Mouse (Mus musculus) adrenal gland, adult 8-10 months (tissue): Measurements from ENCODE around the gene Nmb. TPM values are rescaled to one million over a fixed set of nuclear protein-coding genes. Genes with fewer than 3 reads are reported as not detected.

ENCODE experiments used
- DNase-seq: peaks from one replicate; pipeline ENCODE4 v3.0.0; 2022
- total RNA-seq, 4 experiments: library from RNA; stranded (reverse); gene quantifications; 2 replicates each; pipeline ENCODE4 v1.2.4; 2022

The Nmb gene
- total RNA-seq, 4 experiments from 2014 or later = 2.7 to 6.5 (median 3.4) TPM

DNA sequence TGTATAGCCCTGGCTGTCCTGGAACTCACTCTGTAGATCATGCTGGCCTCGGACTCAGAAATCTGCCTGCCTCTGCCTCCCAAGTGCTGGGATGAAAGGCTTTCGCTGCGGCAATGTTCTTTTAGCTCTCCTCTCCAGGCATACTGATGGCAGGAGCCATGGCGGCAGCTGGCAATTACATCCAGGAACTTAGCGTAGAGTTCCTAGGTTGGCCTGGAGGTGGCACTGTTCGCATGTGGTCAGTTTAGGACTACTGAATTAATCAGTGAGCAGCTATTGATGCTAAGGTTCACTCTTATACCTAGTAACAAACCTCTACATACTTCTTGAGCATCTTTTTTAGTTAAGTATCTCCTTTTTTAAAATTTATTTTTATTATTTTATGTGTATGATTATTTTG lies 47.7 kb downstream of the Nmb start:
- peak; percentile 59 for DNase-seq

DNA sequence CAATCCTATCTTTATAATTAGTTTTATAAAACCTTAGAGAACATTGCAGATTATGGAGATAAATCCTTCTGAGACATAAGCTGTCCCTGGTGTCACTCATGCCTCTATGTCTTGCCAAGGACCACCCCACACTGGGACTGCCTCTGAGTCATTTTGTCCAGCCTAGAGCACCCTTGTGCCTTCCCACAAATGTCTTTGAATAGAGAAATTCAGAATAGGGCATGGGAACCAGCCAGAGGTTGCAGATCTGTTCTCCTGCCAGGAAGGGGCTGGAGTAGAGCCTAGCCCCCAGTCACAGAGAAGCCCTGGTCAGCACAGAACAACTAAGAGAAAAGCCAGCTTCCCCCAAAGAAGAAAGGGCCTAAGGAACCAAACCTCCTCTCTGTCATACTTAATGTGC lies 49.6 kb downstream of the Nmb start:
- no peak for DNase-seq

DNA sequence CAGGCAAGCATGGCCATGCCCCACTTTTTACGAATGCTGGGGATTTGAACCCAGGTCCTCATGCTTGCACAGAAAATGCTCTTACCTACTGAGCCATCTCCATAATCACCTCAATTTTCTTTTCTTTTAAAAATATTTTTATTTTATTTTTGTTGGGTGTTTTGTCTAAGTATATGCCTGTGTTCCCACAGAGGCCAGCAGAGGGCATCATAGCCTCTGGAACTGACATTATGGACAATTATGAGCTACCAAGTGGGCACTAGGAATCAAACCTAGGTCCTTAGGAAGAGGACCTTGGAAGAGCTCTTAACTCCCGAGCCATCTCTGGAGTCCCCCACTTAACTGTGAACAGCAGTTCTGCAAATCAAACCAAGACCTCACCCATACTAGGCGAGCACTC lies 51.7 kb downstream of the Nmb start:
- DNase-seq = no peak

Other genes with a start within 250 kb of the Nmb start
- 10 to 100 TPM; 27.2 to 44.9 (median 35.5) TPM for gene Crtc3, start 216.2 kb downstream of the Nmb start, total RNA-seq
- 100 to 1,000 TPM in 2 of 4 experiments, 10 to 100 TPM in 2; 82.6 to 138 (median 109) TPM for gene Iqgap1, start 79.1 kb downstream of the Nmb start, total RNA-seq
- gene Zscan2, start 44.2 kb downstream of the Nmb start, total RNA-seq = 10 to 100 TPM in 2 of 4 experiments, 1 to 10 TPM in 2; 6.3 to 10.4 (median 9.7) TPM
- gene Wdr73, start 3.8 kb downstream of the Nmb start, total RNA-seq = 10 to 100 TPM; 18.4 to 26.8 (median 24.0) TPM
- gene Sec11a, start 42.7 kb upstream of the Nmb start, total RNA-seq = 100 to 1,000 TPM in 3 of 4 experiments, 10 to 100 TPM in 1; 90.9 to 110 (median 105) TPM
- 10 to 100 TPM; 21.2 to 31.7 (median 26.4) TPM for gene Zfp592, start 88.6 kb upstream of the Nmb start, total RNA-seq
- gene Alpk3, start 152.5 kb upstream of the Nmb start, total RNA-seq = under 1 TPM; 0.12 to 0.24 (median 0.19) TPM
- gene Slc28a1, start 209.7 kb upstream of the Nmb start, total RNA-seq = not detected